In the genomic region with DNA sequence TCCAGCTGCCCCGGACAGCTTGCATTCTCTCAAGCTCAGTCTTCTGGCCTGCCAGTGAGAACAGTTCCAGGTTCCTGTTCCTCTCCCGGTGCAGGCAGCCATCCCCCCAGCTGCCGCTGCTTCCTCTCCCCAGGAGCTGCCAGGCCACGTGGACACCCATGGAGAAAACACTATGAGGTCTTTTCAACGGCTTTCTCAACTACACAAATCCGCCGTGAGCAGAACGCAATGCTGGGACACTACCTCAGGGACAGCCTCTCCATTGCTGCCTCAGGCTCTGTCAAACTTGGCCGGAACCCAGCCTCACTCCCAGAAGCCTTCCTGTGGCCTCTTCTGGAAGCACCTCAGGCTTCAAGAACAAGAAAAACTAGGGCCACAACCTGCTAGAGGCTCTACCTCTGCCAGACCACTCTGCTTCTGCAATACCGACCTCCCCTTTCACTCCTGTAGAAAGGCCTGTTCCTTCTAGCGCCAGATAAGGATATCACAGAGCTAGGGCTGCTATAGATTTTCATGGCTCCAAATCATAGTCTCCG, we compare ENCODE assay signal across 10 mouse cellular contexts. TPM values are rescaled to one million over a fixed set of nuclear protein-coding genes. Genes with fewer than 3 reads are reported as not detected.
DNase-seq lines count a peak whose midpoint lies in the region; ATAC-seq lines count a peak whose summit lies in the region.
"Had no signal": no experiment of that assay in that cellular context is flagged by ENCODE, and none has a peak within 500 bp of the region (broad histone marks: within the 10 kb centered on the region; RNA-seq: fewer than 3 reads in every experiment).

No protein-coding gene starts in this region.

- peak; percentile 71 for ATAC-seq in granulocyte monocyte progenitor cell, adult 5-6 weeks (replicated peaks; ENCODE audit: poor library complexity, severe bottlenecking)
- ATAC-seq in inflammation-experienced regulatory T-cells, adult 6 months: peak; percentile 25
- ATAC-seq in megakaryocyte-erythroid progenitor cell, adult 5-6 weeks (replicated peaks; ENCODE audit: low FRiP score, low TSS enrichment, poor library complexity, severe bottlenecking): peak; percentile 58; the same call in 1 of the 2 replicates

- DNase-seq in kidney, postnatal 10 days: peak; percentile 15
- no peak for DNase-seq in kidney, adult 8-10 months
- DNase-seq in yolk sac, embryonic 10.5 days (ENCODE audit: low spot score): no peak
- no peak for DNase-seq in layer of hippocampus, postnatal 36 days
- DNase-seq: cerebellum, adult 9-10 months; layer of hippocampus, adult 9-11 months; right cerebral cortex, adult 18-20 months had no signal

RNA-seq across cellular contexts. Expression of a gene that starts 12.5 kb away (rescaled TPM):
- total RNA-seq in granulocyte monocyte progenitor cell, adult 5-6 weeks (2014; fragmentation: Nextera tagmentation): 5.0 and 20.5 TPM in 2 replicates
- total RNA-seq in granulocyte monocyte progenitor cell, adult 5-6 weeks (2017): 8.1 and 12.0 TPM in 2 replicates
- 10 to 100 TPM in 1 of 3 experiments, 1 to 10 TPM in 2; 7.8 to 10.1 (median 9.2) TPM for polyA plus RNA-seq in inflammation-experienced regulatory T-cells, adult 6 months (2017; shearing (Covaris generic))
- 9.8 and 14.7 TPM in 2 replicates for total RNA-seq in megakaryocyte-erythroid progenitor cell, adult 5-6 weeks (2014; fragmentation: Nextera tagmentation)
- total RNA-seq in megakaryocyte-erythroid progenitor cell, adult 5-6 weeks (2017): 5.8 and 9.5 TPM in 2 replicates
- total RNA-seq in layer of hippocampus, postnatal 36 days (2021): 10 to 100 TPM; 16.2 to 21.9 TPM
